In the genomic region with DNA sequence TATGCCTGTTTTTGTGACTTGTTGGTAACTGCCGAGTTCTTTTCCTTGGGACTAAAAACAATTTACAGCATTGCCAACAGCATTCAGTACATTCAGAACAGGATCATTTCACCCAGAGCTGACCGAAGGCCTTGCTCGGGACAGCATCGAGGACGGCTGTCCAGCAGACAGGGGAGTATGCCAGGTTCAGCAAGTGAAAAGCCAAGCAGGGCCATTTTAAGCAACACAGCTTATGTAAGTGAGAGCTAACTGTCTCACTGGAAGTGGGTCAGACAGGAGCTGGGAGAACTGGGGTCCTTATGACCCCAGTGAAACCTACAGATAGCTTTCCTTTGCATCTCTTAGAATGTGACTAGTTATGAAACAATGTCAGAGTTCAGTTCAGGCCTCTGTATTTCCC, we compare ENCODE assay signal across 9 mouse cellular contexts. TPM values are rescaled to one million over a fixed set of nuclear protein-coding genes. Genes with fewer than 3 reads are reported as not detected.
DNase-seq lines count a peak whose midpoint lies in the region; ATAC-seq lines count a peak whose summit lies in the region.
"Had no signal": no experiment of that assay in that cellular context is flagged by ENCODE, and none has a peak within 500 bp of the region (broad histone marks: within the 10 kb centered on the region; RNA-seq: fewer than 3 reads in every experiment).

No protein-coding gene starts in this region.

- H3K4me1 ChIP-seq in heart, embryonic 16.5 days (ENCODE audit: control insufficient read depth, insufficient read depth, low read length): peaks cover 8% of the 10 kb centered on the region

- no peaks in the 10 kb centered on the region for H3K9me3 ChIP-seq in heart, embryonic 16.5 days (replicated peaks; ENCODE audit: control insufficient read depth, low read length)

- no peaks in the 10 kb centered on the region for H3K27me3 ChIP-seq in heart, embryonic 16.5 days (ENCODE audit: control insufficient read depth, insufficient read depth, low read length)

- H3K4me2 ChIP-seq in heart, embryonic 16.5 days (ENCODE audit: low read depth, low read length): no peak overlapping the region

- no peak overlapping the region for H3K9ac ChIP-seq in heart, embryonic 16.5 days (ENCODE audit: low read length)

- 59% methylated on average over 5 of the region's 5 CpGs for WGBS in heart, embryonic 16.5 days

- no peaks in the 10 kb centered on the region for H3K36me3 ChIP-seq in heart, embryonic 16.5 days (ENCODE audit: control insufficient read depth, insufficient read depth)

- H3K27ac ChIP-seq in heart, embryonic 16.5 days (ENCODE audit: low read length): peak overlapping the region; percentile 40

- H3K4me3 ChIP-seq in heart, embryonic 16.5 days (ENCODE audit: low read length): no peak overlapping the region

- no peak for ATAC-seq in heart, embryonic 16.5 days (replicated peaks; ENCODE audit: extremely low read depth, insufficient read depth, low FRiP score)
- ATAC-seq: midbrain, embryonic 16.5 days had no signal

- peak; percentile 40 for DNase-seq in kidney, postnatal 14 days
- DNase-seq in kidney, adult 11 months: no peak
- DNase-seq in adrenal gland, postnatal 14 days: peak; percentile 68
- DNase-seq in lung, postnatal 4 days: peak; percentile 31 to 45
- DNase-seq in embryo, embryonic 9.5 days (ENCODE audit: extremely low spot score): no peak
- no peak for DNase-seq in right cerebral cortex, postnatal 25 days
- DNase-seq in left cerebral cortex, postnatal 14 days (ENCODE audit: low spot score in 2 of 2): no peak

- intact Hi-C loops in left cerebral cortex, postnatal 14 days (cut with DNase I): no loop called here

RNA-seq across cellular contexts. Expression of a gene that starts 57.2 kb away (rescaled TPM):
- total RNA-seq in adrenal gland, postnatal 14 days (2021): 107 and 117 TPM in 2 replicates
- 42.2 and 42.6 TPM in 2 replicates for polyA plus RNA-seq in heart, embryonic 16.5 days (2015; fragmentation: Nextera tagmentation; extraction: Ambion mirVana)
- 10 to 100 TPM; 28.1 to 30.2 TPM for total RNA-seq in left cerebral cortex, postnatal 14 days (2021)

Comparison
In these comparisons a context has a peak if more than half of its experiments do, and no peak if none do; other contexts are left out.
1. DNase-seq: peak in kidney, postnatal 14 days (single experiment), adrenal gland, postnatal 14 days (single experiment) and lung, postnatal 4 days (2 of 2); none in kidney, adult 11 months (single experiment), embryo, embryonic 9.5 days (single experiment), right cerebral cortex, postnatal 25 days (single experiment) and left cerebral cortex, postnatal 14 days (0 of 2).